Mouse (Mus musculus): Measurements from ENCODE around the gene Lnpk.

- no peak for TF ChIP-seq CTCF (IDR thresholded peaks at IDR 0.05; ENCODE audit: borderline replicate concordance, insufficient read depth, low read depth, low read length)
- TF ChIP-seq POLR2A (IDR thresholded peaks at IDR 0.05; ENCODE audit: borderline replicate concordance, insufficient read depth, low read length) = no peak
These were observed 38.5 kb upstream of the Lnpk start for GRCm38 (mm10) chr2:74617706-74618105.
